Mouse (Mus musculus) neural tube, embryonic 14.5 days (tissue): ENCODE data around the gene Slc29a3. TPM values are rescaled to one million over a fixed set of nuclear protein-coding genes. Genes with fewer than 3 reads are reported as not detected.
A peak's percentile ranks its signal among the peaks of the same experiment; 100 is the strongest.
"Not testable (repeated sequence)": the region's sequence is repeated elsewhere in the genome, so short reads cannot be mapped to it uniquely, and the experiment has no call there.

Source experiments
- ATAC-seq: fragments of 200-750 bp; cut with Nextera tagmentation; 2 replicates; pipeline ENCODE4 v1.8.0; 2017; ENCODE audit warnings: low read depth, mild to moderate bottlenecking, moderate TSS enrichment, moderate library complexity
- H3K27ac ChIP-seq: fragments of 300-500 bp; sonication (generic); 2 replicates; pipeline ENCODE4 v1.5.1; 2014; ENCODE audit warnings: low read depth, mild to moderate bottlenecking, control low read depth, low read length, moderate library complexity, mixed read lengths
- H3K27me3 ChIP-seq: fragments of 300-500 bp; sonication (generic); 2 replicates; pipeline ENCODE4 v1.6.1; 2014; ENCODE audit warnings: low read length; ENCODE audit not compliant: control insufficient read depth, insufficient read depth
- H3K36me3 ChIP-seq: fragments of 300-500 bp; sonication (generic); 2 replicates; pipeline ENCODE4 v1.6.1; 2014; ENCODE audit warnings: low read length, mixed read lengths; ENCODE audit not compliant: control insufficient read depth, insufficient read depth
- H3K4me1 ChIP-seq: fragments of 300-500 bp; sonication (generic); 2 replicates; pipeline ENCODE4 v1.6.1; 2014; ENCODE audit warnings: low read length; ENCODE audit not compliant: control insufficient read depth, insufficient read depth
- H3K4me2 ChIP-seq: fragments of 300-500 bp; sonication (generic); 2 replicates; pipeline ENCODE4 v1.6.1; 2014; ENCODE audit warnings: mild to moderate bottlenecking, low read depth, low read length, control low read depth
- H3K4me3 ChIP-seq: fragments of 300-500 bp; sonication (generic); 2 replicates; pipeline ENCODE4 v1.5.1; 2014; ENCODE audit warnings: low read depth, low read length, control low read depth, mixed read lengths
- H3K9ac ChIP-seq: fragments of 300-500 bp; sonication (generic); replicated peaks from 2 replicates; pipeline ENCODE4 v1.6.1; 2014; ENCODE audit warnings: low read depth, mild to moderate bottlenecking, control low read depth, low read length, mixed read lengths
- H3K9me3 ChIP-seq: fragments of 300-500 bp; sonication (generic); 2 replicates; pipeline ENCODE4 v1.6.1; 2016; ENCODE audit warnings: low read length; ENCODE audit not compliant: control insufficient read depth
- WGBS: fragments of 180-500 bp; shearing (Covaris S2); extraction: QIAGEN DNeasy Blood & Tissue Kit; methylation state at CpG from one replicate; pipeline ENCODE4 v1.1.7; 2014; 5-methylcytosine and 5-hydroxymethylcytosine counted together
- polyA plus RNA-seq: library from polyadenylated mRNA; unstranded; fragments of >200 nt; fragmentation: Nextera tagmentation; extraction: Ambion mirVana; gene quantifications from 2 replicates; pipeline ENCODE4 v1.2.1, GENCODE M21; 2014

Slc29a3 gene
- polyA plus RNA-seq, 1 experiment from 2014 or later: 9.5 TPM

DNA sequence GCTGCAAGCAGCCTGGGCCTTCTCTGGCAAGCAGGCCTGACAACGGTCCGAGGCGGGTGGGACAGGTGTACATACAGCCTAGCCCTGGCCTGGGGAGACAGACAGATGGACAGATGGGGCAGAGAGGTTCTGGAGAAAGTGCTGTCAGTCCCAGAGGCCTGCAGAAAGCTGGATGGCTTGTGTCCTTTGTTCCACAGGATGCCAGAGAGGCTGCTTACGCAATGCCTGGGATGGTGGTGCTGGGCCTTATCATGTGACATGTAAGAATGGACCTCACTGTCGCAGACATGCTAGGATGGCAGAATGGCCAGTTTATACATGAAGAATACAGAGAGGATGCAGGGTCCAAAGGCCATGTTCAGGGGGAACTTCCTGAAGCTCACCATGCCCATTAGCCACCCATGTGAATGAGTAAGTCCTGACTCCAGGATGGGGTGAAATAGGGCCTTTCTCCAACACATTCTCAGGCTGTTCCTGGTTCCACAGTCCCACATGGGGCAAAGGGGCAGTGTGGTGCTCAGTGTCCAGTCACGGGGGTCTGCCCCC, 4.9 kb downstream of the Slc29a3 start:
- no peak overlapping the region for H3K4me3 ChIP-seq
- ATAC-seq: no peak
- H3K9ac ChIP-seq: peak overlapping the region; percentile 48
- H3K27ac ChIP-seq: peak overlapping the region; percentile 39
- no peak overlapping the region for H3K4me2 ChIP-seq
- H3K4me1 ChIP-seq: peaks cover 19% of the 10 kb centered on the region
- H3K9me3 ChIP-seq: no peaks in the 10 kb centered on the region
- no peaks in the 10 kb centered on the region for H3K36me3 ChIP-seq
- H3K27me3 ChIP-seq: no peaks in the 10 kb centered on the region
- WGBS: 78% methylated on average over 6 of the region's 6 CpGs

DNA sequence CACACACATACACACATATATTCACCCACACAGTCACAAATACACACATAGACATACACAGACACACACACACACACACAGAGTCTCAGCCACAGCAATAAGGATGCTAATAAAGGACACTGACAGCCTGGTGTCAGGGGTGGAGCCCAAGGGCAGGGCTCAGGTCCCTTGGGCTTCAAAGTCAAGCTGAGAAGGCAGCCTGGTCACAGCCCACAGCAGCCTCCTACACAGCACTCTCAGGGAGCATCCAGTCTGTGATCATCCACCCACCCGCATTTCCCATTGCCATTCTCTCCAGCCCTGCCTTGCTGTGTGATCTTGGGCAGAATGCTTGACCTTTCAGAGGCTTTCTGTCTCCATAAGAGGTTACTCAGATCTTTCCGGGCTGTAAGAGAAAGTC, 6.1 kb downstream of the Slc29a3 start:
- 70% methylated on average over 2 of the region's 2 CpGs for WGBS
- no peak overlapping the region for H3K27ac ChIP-seq
- H3K36me3 ChIP-seq: no peaks in the 10 kb centered on the region
- H3K4me3 ChIP-seq: no peak overlapping the region
- H3K9ac ChIP-seq: no peak overlapping the region
- H3K27me3 ChIP-seq: no peaks in the 10 kb centered on the region
- no peak for ATAC-seq
- no peaks in the 10 kb centered on the region for H3K9me3 ChIP-seq
- H3K4me2 ChIP-seq: no peak overlapping the region
- peaks cover 15% of the 10 kb centered on the region for H3K4me1 ChIP-seq

DNA sequence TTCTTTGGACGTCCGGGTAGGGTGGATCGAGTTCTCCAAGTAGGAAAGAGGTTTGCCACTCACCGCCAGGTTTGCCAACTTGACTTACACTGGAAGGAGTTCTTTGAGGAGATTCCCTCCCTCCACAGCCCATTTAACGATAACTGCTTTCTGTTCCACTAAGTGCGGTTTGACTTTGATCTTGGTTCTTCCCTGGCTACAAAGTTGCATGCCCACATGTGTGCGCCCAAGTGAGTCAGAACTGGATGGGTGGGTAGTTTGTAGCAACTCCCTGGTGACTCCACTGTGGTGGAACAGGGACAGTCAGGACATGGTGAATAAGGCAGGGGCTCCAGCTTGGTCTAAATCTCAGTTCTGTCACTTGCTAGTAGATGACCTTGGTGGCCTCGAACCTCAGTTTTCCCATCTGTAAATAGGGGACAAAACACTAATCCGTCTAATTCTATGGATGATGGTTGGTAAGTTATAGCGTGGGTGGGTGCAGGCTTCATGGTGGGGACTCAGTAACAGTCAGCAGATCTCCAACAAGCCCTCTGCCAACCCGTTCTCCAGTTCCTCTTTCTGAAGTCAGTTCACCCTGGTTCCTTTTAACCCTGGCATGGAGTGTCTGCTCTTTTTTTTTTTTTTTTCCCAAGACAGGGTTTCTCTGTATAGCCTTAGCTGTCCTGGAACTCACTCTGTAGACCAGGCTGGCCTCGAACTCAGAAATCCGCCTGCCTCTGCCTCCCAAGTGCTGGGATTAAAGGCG, 7.9 kb downstream of the Slc29a3 start:
- Histone ChIP-seq H3K9ac (no peak overlapping the region), H3K27ac (no peak overlapping the region), H3K27me3 (no peaks in the 10 kb centered on the region), H3K9me3 (no peaks in the 10 kb centered on the region), H3K36me3 (no peaks in the 10 kb centered on the region; the same call in 1 of the 2 replicates), H3K4me1 (peaks cover 12% of the 10 kb centered on the region), H3K4me3 (no peak overlapping the region), H3K4me2 (no peak overlapping the region)
- ATAC-seq: no peak
- 92% methylated on average over 13 of the region's 14 CpGs for WGBS

DNA sequence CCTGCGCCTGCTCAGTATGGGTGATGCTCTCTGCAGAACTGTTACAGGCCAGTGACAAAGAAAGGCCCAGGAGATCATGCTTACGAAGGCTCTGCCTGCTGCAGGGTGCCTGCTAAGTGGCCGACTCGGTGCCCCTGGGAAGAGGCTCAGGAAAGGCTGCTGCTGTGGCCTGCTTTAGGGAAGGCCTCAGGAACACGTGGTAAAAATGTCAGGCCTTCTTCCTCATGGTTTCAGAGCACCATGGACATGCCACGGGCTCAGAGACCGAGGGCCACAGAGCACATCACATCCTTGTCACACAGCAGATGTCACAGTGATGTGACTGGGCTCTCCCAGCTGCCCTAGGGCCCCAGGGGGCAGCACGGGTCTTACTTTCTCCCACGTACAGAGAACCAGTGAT, 8.9 kb downstream of the Slc29a3 start:
- no peaks in the 10 kb centered on the region for H3K9me3 ChIP-seq
- H3K4me2 ChIP-seq: no peak overlapping the region
- H3K36me3 ChIP-seq: no peaks in the 10 kb centered on the region; the same call in 1 of the 2 replicates
- no peaks in the 10 kb centered on the region for H3K27me3 ChIP-seq
- H3K27ac ChIP-seq: no peak overlapping the region
- no peak overlapping the region for H3K9ac ChIP-seq
- H3K4me3 ChIP-seq: no peak overlapping the region
- WGBS: 65% methylated on average over 9 of the region's 9 CpGs
- no peak for ATAC-seq
- peaks cover 12% of the 10 kb centered on the region for H3K4me1 ChIP-seq

DNA sequence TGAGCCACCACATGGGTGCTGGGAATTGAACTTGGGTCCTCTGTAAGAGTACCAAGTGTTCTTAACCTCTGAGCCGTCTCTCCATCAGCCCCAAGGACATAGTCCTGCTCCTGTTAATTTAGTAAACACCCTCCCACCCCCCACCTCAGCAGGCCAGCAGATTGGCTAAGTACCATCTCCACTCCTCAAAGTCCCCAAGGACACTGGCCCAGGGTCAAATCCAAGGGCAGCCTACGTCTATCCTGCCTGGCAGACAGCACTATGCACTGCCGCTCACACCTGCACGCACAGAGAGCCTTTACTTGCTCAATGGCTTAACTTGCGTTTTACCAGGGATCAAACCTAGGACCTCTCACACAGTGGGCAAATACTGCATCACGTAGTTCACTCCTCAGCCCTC, 9.7 kb downstream of the Slc29a3 start:
- WGBS: 80% methylated on average over 6 of the region's 6 CpGs
- no peak overlapping the region for H3K4me2 ChIP-seq
- no peak for ATAC-seq
- no peak overlapping the region for H3K4me3 ChIP-seq
- no peaks in the 10 kb centered on the region; the same call in 1 of the 2 replicates for H3K36me3 ChIP-seq
- no peaks in the 10 kb centered on the region for H3K9me3 ChIP-seq
- H3K4me1 ChIP-seq: peaks cover 12% of the 10 kb centered on the region
- H3K27ac ChIP-seq: no peak overlapping the region
- H3K9ac ChIP-seq: no peak overlapping the region
- no peaks in the 10 kb centered on the region for H3K27me3 ChIP-seq

DNA sequence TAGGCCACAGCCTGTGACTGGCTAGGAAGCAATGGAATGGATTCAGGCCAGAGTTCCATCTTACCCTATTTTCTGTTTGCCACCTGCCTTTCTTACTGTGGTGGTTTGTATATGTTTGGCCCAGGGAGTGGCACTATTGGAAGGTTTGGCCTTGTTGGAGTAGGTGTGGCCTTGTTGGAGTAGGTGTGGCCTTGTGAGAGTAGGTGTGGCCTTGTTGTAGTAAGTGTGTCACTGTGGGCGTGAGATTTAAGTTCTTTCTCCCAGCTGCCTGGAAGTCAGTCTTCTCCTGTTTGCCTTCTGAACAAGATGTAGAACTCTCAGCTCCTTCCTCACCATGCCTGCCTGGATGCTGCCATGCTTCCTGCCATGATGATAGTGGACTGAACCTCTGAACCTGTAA, 10.3 kb downstream of the Slc29a3 start:
- 92% methylated on average over 1 of the region's 1 CpGs for WGBS
- H3K27ac ChIP-seq, H3K9ac ChIP-seq, H3K9me3 ChIP-seq, H3K4me2 ChIP-seq, ATAC-seq, H3K36me3 ChIP-seq, H3K27me3 ChIP-seq, H3K4me1 ChIP-seq, H3K4me3 ChIP-seq: not testable (repeated sequence)

DNA sequence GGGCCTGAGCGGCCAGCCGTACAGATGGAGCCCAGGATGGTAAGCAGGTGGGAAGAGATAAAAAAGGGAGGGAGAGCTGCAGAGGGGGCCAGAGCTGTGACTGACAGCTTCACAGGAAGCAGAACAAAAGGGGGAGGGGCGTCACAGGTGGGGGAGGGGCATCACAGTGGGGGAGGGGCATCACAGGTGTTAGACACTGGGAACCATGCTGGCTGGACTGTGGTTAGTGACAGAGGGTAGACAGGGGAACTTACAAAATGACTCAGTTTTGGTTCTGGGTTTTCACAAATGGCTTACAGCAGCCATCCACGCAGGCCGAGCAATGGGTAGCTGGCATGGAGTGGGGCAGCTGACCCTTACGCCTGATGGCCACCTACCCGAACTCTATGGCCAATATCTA, 11.2 kb downstream of the Slc29a3 start:
- H3K27me3 ChIP-seq: no peaks in the 10 kb centered on the region
- H3K4me2 ChIP-seq: no peak overlapping the region
- 79% methylated on average over 7 of the region's 7 CpGs for WGBS
- no peak overlapping the region for H3K4me3 ChIP-seq
- no peak for ATAC-seq
- no peak overlapping the region for H3K9ac ChIP-seq
- no peaks in the 10 kb centered on the region; the same call in 1 of the 2 replicates for H3K36me3 ChIP-seq
- no peaks in the 10 kb centered on the region for H3K9me3 ChIP-seq
- peaks cover 2% of the 10 kb centered on the region; the same call in 1 of the 2 replicates for H3K4me1 ChIP-seq
- no peak overlapping the region for H3K27ac ChIP-seq

DNA sequence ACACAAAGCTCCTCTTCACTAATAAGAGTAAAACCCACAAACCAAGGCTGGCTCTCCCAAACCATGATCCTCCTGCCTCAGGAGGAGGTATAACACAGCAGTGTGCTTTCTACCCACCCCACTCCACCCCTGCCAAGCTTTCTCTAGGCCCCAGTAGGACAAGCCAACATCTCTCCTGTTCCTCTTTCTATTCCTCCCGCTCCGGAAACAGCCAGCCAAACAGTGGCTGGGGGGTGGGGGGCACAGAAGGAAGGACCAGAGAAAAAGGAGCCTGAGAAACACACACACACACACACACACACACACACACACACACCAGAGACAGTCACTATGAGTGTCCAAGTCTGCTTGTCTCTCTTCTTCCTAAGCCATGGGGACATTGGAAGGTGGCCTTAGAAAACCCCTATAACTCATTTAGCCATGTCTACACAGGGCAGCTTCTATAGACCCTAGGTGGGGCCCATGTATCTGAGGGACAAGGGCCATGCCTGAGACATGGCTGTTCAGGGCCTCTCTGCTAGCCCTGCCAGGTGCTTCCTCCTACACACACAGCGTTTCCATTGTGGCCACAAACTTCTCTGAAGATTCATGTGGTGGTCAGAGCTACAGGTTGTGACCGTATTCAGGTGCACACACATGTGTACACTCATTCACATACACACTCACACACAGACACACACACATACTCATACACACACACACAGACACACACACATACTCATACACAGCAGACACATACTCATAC, 12.8 kb downstream of the Slc29a3 start:
- no peak for ATAC-seq
- no peaks in the 10 kb centered on the region for H3K4me1 ChIP-seq
- H3K9ac ChIP-seq: no peak overlapping the region
- 98% methylated on average over 4 of the region's 4 CpGs for WGBS
- no peaks in the 10 kb centered on the region; the same call in 1 of the 2 replicates for H3K36me3 ChIP-seq
- no peak overlapping the region for H3K4me2 ChIP-seq
- H3K27me3 ChIP-seq: no peaks in the 10 kb centered on the region
- no peaks in the 10 kb centered on the region for H3K9me3 ChIP-seq
- no peak overlapping the region for H3K27ac ChIP-seq
- H3K4me3 ChIP-seq: no peak overlapping the region
